Mouse (Mus musculus) small intestine, adult 2 months (tissue): ENCODE measurements around the gene Zbtb25.

Experiments
- CTCF ChIP-seq: fragments of 200-500 bp; IDR thresholded peaks from 2 replicates; pipeline ENCODE4 v1.5.1; 2012; ENCODE audit warnings: low read depth, mild to moderate bottlenecking, control low read depth, inconsistent platforms, low read length, moderate library complexity, mixed read lengths; ENCODE audit not compliant: insufficient replicate concordance, insufficient read length; ENCODE audit errors: extremely low read depth
- POLR2A ChIP-seq: fragments of 200-500 bp; IDR thresholded peaks from 2 replicates; pipeline ENCODE4 v1.6.1; 2012; ENCODE audit warnings: low read depth, mild to moderate bottlenecking, control low read depth, inconsistent platforms, low read length, moderate library complexity

GRCm38 (mm10) chr12:76341080-76341479 lies 28.3 kb downstream of the Zbtb25 start:
- TF ChIP-seq CTCF = no peak
- no peak for TF ChIP-seq POLR2A
